Mouse (Mus musculus) CD8-positive naive resting alpha-beta T cell, adult 2 months (primary cell): Measurements from ENCODE around the gene Ntn4.
"Not testable (repeated sequence)": the region's sequence is repeated elsewhere in the genome, so short reads cannot be mapped to it uniquely, and the experiment has no call there.

Experiments
- DNase-seq, 2 experiments: peaks; one replicate each; pipeline ENCODE4 v3.0.0; 2022; ENCODE audit warnings: low read depth in 2 of 2, low spot score in 2 of 2

Gene Ntn4

GRCm38 (mm10) chr10:93683185-93683584, 42.7 kb downstream of the Ntn4 start:
- DNase-seq = no peak

DNA sequence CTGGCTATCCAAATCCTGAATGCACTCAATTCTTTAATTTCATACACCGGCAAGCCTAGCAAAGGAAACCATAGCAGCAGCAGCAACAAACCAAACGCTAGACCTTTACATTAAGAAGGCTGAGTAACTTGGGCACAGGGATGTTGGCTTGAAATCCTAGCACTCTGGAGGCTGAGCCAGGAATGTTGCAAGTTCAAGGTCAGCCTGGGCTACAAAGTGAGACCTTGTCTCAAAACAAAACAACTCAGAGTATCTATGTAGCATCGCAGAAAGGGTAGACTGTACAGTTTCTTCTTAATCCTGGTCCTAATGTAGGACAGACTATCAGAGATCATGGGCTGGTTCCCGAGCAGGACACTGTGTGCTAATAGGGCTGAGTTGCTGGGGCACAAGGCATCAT, 43.4 kb downstream of the Ntn4 start:
- DNase-seq = no peak

DNA sequence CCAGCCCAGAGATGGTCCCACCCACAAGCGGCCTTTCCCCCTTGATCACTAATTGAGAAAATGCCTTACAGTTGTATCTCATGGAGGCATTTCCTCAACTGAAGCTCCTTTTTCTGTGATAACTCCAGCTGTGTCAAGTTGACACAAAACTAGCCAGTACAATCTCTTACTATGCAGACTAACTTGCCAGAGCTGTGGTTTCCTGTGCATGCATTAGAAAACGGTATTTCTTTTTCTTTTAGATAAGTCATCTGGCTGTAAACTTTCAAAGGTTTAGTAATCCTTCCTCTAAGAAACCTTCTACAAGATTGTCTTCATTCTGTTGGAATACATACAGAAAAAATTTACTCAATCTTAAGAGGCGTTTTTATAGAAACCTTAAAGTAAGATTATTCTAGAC, 44.9 kb downstream of the Ntn4 start:
- not testable (repeated sequence) for DNase-seq

DNA sequence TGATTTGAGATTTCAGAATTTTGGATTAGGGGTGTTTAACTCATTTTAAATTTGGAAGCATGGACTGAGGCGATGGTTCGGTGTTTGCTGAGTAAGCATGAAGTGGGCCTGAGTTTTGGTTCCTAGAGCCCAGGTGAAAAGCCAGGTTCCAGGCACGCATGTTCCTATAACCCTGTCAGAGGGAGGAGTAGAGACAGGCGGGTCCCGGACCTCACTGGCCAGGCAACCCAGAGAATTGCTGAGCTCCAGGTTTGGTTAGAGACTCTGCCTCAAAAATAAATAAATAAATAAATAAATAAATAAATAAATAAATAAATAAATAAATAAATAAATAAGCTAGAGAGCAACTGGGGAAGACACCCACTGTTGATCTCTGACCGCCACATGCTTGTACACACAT, 46.1 kb downstream of the Ntn4 start:
- no peak for DNase-seq

DNA sequence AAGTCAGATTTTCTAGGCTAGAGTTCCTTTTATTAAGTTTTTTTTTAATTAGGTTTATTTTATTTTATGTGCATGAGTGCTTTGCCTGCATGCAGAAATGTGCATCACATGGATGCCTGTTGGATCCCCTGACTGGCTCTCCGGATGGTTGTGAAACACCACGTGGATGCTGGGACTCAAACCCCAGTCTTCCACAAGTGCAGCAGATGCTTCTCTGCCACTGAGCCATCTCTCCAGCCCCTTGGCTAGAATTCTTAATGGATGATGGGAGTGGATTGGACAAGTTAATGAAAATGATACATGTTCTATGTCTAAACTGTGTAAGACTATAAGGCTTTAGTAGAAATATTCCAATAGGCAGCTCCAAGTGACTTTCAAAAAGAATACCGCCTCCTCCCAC, 47.3 kb downstream of the Ntn4 start:
- no peak for DNase-seq

DNA sequence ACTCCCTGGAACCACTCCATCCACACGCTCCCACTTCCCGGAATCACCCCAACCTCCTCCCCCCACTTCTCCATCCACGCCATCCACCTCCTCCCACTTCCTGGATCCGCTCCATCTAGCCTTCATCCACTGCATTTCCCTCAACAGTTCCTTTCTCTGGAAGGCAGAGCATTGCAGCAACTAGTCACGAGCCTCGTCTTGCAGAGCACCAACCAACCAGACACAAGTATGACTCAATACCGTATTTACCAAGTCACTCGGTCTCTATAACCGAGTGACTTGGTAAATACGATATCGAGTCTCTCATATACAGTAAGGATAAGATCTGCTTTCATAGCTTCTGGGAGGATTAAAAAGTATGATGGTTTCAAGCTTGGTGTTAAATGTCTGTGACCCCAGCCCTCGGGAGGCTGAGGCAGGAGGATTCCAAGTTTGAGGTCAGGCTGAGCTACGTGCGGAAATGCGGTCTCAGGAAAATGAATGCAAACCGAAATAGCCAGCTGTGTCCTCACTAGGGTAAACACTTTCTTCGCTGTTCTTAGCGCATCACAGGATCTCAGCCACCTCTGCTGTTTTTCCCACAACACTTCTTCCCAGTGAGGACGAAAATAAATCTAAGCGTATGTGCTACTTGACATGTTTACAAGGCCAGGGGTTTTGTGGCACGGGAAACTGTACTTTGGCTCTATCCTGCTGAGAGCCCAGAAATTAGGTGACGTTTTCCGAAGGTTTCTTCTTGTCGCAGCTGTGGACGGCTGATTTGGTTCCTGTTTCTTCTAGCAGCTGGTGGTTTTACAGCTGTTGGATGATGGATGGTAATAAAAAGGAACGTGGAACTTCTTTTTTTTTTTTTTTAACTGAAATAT, 48.1 kb downstream of the Ntn4 start:
- DNase-seq = no peak

DNA sequence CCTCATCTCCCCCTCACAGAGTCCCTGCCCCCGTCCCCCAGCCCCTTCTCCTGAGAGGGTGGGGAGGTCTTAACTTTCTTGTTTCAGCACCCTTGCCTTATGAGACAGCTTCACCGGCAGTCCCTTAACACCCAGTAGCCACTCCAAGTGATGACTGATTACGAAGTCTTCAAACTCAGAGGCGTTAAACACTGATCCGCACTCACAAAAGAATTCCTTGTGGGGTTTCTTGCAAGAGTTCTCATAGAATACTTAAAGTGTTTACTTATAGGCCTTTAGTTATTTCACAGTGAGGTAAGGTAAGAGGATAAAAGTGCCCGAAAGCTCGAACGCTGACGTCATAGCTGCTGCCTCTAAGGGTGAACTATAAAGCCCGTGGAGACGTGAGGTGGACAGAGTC, 50.9 kb downstream of the Ntn4 start:
- DNase-seq = no peak

DNA sequence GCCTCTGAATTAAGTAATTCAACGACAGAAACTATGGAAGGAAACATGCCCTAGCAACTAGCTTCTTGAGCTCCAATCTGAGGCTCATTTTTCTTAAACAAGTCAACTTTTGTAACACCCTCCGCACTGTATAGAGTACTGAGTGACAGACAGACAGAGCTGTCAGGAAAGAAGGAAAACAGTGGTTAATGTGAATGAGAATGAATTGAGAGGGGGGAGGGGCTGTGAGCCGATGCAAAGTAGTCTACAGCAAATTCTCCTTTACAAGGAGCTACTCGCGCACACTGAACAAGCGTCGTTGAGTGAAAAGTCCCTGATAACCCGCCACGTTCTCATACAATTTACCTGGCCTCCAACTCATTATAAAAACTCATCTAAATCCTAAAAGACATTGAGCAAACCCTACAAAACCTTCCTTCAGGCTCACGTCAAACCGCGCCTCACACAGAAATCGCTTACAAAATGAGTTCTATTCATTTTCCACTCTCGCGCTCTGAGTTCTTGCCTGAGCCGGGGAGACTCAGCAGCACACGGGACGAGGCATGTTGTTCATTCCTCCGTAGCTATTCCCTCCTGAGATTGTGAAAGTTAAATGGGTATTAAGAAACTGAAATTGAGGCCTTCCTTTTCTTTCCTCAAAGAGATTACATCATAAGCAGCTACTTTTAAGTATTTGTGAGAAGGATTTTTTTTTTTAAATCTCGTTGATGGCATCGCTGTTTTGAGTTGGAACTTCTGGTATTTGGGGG, 54.7 kb downstream of the Ntn4 start:
- DNase-seq = no peak

GRCm38 (mm10) chr10:93696001-93696400, 55.5 kb downstream of the Ntn4 start:
- DNase-seq = no peak

DNA sequence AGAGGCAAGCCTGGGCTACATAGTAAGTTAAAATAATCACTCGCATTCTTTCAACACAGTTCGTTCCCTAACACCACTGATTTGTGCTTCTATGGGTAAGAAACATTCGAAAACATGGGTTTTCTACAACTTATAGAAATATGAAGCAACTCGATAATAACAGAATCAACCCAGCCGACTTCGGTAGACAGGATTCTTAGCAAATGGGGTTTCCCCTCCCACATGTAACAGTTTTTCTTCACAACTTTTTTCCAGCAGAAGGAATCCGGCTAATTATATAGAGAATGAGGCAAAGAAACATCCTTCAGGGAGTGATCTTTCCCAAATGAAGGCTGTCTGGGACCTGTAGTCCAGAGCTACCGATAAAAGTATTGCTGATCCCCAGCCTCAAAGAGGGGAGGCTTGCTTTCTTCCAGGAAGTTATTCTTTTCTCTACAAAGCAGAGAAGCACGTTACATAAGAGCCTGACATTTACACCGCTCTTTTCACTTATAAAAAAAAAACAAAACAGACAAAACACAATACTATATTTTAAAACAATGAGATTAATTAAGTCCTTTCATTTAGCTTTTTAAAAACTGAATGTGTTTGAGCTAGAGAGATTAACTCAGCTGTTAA, 57.5 kb downstream of the Ntn4 start:
- DNase-seq = no peak

DNA sequence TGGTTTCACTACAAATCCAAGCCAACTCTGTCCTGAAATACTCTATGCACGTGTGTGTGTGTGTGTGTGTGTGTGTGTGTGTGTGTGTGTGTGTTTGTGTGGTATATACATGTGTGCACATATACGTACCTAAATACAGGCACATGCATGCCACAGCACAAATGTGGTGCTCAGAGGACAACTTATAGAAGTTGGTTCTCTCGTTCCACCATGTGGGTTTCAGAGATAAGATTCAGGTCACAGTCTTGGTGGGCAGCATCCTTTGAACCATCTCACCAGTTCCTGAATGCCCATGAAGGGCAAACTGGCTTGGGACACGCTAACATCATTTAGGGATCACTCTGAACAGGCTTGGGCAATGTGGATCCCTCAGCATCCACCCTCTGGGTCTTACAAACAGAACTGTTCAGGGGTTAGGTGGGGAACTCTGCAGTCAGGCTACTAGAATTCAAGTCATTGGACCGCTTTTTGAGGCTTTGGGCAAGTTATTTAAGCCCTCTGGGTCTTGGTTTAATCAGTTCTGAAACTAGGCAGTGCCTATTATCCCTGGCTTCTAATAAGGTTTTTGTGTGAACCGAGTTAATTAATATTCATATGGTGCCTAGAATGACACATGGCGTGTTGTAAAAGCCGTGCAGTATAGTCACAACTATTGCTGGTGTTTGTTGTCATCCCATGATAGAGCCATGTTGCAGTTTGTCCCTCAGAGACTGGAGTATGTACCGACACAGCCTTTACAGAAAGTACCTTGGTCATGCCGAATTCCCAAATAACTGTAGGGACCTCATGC, 59.4 kb downstream of the Ntn4 start:
- DNase-seq = no peak

GRCm38 (mm10) chr10:93700589-93701363, 60.3 kb downstream of the Ntn4 start:
- DNase-seq = no peak

GRCm38 (mm10) chr10:93703946-93704345, 63.5 kb downstream of the Ntn4 start:
- DNase-seq = no peak

DNA sequence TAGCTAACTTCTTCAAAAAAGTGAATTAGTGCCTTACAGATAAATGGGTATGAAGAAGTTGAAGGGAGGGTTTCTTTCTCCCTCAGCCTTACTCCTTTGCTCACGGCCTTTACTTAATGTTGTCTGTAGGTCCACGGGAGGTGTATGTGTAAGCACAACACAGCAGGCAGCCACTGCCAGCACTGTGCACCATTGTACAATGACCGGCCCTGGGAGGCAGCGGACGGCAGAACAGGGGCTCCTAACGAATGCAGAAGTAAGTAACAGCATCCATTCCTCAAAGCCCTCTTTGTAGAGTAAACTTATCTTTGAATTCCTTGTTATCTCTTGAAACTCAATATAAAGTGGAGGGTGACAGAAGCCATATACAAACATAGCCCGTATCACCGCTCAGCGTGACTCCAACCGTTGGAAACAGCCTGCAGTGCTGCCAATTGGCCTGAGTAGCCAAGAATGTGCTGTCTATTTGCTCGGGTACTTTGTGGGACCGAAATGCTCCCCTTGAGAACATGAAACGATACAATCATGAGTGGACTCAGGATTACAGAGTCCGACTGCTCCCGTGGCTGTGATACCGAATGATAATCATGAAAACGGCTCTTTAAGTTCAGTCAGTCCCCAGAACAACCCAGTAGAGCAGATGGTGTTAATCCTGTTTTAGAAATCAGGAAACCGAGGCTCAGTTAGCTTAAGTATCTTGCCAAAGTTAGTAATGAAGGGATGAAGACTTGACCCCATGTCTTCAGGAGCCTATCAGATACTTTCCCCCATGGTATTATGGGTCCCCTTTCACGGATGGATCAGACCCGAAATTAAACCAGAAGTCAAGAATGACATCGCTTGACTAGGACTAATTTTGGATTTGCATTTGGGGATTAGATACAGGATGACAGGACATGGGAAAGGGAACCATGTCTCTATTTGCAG, 66.9 kb downstream of the Ntn4 start:
- DNase-seq = no peak

DNA sequence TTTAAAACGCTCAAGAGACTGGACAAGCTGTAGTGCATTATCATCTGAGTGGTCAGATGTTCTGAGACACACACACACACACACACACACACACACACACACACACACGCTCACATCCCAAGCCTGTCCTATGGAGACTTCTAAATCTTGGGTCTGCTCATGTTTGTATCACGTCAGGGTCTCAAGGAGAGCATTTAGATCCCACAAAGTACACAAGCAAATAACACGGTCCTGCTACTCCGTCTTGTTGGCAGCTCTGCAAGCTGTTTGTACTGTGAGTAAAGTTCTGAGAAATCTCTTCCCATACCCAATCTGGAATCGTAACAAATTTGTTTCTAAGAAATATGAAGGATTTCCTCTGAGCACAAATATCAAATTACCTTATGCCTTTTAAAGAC, 67.6 kb downstream of the Ntn4 start:
- no peak for DNase-seq

DNA sequence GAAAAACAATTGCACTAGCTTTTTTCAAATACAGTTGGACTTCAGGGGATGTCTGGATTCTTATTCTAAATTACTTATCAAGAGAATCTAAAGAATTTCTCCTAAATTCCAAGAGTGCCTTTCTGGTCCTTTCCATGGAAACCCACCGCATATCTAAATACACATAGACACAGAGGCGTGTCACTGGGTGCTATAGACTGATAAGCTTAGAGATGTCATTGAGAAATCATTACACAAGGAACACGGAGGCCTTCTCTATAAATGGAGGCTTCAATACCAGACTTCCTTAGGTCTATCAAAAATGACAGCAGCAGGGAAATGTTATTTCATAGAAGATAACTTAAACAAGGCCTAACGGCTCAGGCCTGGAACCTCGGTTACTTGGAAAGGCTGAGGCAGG, 68.0 kb downstream of the Ntn4 start:
- no peak for DNase-seq

- no peak for DNase-seq
Measured at GRCm38 (mm10) chr10:93709536-93709935, 69.1 kb downstream of the Ntn4 start.

DNA sequence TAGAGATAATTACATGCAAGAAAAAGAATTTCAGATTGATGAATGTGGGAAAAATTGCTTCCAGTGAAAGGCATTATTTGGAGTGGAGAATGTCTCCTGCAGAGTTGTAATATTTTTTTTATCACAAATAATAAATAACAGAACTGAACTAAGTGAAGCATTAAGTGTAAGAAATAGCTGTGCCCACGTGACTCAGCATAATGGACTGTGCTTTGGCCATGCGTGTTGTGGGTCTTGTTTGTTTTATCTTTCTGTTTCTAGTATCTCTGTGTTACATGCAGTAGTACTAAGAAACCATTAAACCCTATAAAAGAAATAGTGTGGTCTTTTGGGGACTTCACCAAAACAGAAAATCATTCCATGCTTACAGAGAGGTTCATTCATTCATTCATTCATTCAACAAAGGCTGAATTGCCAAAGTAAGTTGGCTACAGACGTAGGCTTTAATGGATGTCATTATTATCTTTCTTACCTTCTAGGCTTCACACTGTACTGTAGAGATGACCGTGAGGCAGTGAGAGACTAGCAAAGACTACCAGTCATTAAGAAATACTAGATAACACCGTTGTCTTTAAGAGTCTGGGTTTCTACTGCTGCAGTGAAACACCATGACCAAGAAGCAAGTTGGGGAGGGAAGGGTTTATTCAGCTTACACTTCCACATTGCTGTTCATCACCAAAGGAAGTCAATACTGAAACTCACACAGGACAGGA, 81.3 kb downstream of the Ntn4 start:
- no peak for DNase-seq
